Mouse (Mus musculus) ovary, postnatal 36 days (tissue): ENCODE measurements around the gene Sf3b3.
"Not testable (repeated sequence)": the region's sequence is repeated elsewhere in the genome, so short reads cannot be mapped to it uniquely, and the experiment has no call there.

Experiments used
- DNase-seq: peaks from one replicate; pipeline ENCODE4 v3.0.0; 2022; ENCODE audit warnings: low spot score, mixed read lengths

Sf3b3 gene

DNA sequence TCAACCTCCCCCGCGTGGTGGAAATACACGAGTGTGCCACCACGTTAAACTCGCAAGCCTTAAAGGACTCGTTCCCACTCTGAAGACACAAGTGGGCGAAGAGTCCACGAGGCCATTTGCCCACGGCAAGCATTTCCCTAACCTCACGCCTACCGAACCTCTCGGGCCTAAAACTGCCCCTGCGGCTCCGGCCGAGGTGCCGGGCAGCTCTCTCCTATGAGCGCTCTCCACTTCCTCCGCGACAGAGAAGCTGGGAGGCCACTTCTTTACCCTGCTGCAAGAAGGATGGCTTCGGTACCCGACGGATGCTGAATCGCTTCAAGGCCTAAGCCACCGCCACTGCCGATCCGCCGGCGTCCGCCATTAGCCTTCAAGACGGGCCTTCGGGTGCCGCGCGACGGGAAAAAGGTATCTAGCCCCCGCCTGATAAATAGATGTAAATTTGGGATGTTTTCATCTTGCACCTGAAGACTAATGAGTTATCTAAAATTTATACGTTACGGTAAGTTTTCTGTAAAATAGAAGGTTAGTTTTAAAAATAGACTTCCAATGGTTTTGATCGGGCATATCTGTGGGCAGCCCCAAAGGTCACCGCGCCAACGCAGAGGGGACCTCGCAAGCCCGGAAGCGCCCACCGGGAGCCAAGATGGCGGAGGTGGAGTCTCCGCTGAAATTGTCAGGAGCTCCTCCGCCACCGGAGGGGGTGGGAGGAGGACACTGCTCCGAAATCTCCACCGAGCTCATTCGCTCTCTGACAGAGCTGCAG, at the start of gene Sf3b3, which contains the start of gene Cog4:
Gene Sf3b3 (minus strand): TSS at position 383 of the 766 bp plus-strand sequence.
Gene Cog4 (plus strand): TSS at position 196 of the 766 bp plus-strand sequence.
- peak; percentile 81 for DNase-seq

DNA sequence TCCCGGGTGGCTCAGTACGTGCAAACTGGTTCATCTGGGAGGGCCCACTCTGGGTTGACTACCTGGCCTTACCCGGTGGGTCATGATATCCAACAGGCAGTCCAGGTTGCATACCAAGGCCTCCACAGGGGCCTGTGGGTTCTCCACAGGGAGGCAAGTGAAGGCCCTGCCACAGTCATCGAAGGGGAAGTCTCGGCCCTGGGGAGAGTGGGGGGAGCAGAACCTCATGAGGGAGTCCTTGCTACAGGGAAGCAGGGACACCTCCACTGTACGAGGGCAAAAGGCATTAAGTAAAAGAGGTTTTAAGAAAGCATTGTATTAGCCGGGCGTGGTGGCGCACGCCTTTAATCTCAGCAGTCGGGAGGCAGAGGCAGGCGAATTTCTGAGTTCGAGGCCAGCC, 49.2 kb upstream of the Sf3b3 start:
- DNase-seq, result no peak

DNA sequence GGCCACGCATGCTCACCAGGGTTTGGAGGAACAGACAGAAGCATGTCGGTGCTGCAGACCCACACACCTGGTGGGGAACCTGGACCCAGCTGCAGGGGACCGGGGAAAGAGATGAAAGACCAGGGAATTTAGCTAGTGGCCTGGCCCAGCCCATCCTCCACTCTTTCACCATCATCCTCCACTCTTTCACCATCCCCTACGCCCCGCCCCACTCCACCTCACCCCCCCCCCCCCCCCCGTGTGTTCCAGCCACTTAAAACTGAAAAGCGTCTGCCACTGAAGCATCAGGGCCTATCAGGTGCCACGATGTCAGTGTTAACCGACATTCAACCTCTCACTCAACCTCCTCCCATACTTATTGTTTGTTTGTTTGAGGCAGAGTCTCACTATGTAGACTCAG, 48.7 kb upstream of the Sf3b3 start:
- DNase-seq, result no peak

DNA sequence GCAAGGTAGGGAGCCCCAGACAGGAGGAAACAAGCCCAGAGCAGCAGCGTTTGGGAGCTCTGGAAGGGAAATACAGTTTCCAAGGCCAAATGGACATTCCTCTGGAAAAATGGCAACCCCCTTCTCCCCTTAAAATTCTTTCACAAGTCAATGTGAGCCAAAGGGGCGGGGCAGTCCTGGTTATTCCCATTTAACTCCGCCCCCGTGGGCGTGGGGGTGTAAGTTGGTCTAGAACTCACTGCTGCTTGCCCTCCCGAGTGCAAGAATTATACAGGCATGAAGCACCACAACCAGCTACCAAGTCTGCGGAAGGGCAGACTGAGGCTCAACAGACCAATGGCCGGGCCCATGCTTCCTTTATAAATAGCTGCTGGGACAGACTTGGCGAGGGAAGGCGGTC, 48.3 kb upstream of the Sf3b3 start:
- no peak for DNase-seq

DNA sequence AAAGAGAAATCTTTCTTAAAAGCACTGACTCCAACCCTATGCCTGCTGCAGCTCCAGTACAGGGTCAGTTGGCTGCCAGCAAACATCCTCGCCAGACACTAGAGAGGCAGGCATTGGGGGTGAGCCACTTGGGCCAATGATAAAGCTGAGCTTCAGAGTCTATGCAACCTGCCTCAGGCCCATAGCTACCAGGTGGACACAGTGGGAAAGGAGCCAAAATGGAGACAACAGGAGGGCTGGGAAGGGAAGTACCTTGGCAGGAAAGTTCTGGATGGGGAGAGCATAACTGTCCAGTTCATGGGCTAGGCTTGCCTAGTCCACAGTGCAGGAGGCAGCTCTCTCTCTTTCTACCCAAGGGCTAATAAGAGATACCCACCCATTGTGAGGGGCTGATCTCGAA, 46.3 kb upstream of the Sf3b3 start:
- DNase-seq, result no peak

DNA sequence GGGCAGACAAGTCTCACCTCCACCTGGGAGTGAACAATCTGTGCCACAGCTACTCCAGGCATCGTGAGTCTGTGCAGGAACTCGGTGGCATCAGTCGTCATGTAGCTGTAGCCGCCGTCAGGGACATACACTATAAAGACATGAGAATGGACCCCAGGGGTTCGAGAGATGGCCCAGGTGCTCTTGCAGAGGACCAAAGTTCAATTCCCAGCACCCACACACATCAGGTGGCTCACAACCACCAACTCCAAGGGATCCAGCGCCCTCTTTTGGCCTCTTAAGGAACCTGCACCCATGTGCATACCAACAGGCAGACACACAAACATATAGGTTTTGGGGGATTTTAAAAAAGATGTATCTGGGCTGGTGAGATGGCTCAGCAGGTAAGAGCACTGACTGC, 45.5 kb upstream of the Sf3b3 start:
- no peak for DNase-seq

DNA sequence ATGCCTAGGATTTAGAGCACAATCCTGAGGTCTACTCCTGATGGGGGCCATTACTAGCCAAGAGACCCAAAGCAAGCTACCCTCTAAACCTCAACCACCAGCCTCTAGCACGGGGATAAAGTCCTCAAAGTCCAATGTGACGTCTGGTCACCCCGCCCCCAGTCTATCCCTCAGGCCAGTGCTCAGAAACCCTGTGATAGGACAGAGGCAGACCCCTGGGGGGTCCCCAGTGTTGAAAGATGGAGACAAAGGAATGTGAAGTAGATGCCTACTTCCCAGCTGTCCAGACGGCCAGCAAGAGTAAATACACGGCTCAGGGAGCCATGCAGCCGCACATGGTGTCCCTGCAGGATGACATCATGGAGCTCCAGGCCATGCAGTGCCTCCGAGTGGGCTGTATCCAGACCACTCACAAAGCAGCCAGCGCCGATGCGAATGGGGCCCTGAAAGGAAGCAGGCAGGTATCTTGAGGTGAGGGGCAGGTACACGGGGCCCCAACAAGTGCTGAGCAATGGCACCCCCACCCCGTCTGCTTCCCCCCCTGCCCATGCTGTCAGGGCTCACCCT, 43.4 kb upstream of the Sf3b3 start:
- no peak for DNase-seq

DNA sequence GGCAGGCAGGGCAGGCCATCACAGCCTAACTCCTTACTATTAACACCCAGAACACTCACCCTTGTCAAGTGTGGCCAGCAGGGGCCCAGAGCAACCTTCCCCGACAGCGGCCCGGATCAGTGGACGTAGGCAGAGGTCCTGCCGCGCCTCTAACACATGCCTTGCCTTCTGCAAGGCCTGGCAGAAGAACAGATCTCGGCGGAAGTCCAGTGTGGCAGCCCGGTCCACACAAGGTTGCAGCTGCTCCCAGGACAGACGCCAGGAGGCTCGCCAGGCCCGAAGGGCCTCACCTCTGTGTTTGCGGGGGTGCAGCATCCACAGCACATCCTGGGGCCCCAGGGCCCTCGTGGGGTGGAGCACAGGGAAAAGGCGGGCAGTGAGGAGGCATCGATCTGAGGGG, 42.3 kb upstream of the Sf3b3 start:
- DNase-seq, result no peak

DNA sequence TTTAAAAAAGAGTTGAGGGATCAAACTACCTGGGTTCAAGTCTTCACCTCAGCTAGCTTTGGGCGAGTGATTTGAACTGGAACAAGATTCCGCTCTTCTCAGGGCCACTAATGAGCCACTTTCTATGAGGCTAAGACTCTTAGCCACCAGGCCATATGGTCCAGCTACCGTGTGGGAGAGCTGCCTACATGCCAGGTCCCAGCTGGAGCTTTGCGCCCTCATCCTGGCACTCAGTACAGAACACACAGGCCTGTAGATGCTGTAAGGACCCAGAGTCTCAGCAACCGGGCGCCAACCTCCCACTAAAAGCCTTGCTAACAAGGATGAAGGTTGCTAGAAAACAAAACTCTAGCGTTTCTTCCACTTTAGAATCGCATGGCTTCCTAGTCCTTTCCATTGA, 41.9 kb upstream of the Sf3b3 start:
- no peak for DNase-seq

DNA sequence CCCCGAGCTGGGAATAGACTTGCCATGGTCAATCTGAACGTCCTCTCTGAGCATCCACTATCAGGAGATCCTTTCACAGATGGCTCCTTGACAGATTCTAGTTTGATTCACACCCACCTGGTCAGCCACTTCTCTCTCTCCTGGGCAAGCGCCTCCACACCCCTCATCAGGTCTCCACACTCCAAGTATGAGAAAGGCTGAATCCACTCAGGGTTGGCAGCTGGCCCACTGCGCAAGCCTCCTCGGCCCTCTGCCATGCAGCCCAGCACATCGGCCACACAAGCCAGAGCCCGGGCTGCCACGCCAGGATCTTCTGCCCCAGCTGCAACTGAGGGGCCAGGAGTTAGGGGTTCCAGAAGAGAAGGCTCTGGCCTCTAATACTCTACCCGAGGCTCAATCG, 41.0 kb upstream of the Sf3b3 start:
- no peak for DNase-seq

DNA sequence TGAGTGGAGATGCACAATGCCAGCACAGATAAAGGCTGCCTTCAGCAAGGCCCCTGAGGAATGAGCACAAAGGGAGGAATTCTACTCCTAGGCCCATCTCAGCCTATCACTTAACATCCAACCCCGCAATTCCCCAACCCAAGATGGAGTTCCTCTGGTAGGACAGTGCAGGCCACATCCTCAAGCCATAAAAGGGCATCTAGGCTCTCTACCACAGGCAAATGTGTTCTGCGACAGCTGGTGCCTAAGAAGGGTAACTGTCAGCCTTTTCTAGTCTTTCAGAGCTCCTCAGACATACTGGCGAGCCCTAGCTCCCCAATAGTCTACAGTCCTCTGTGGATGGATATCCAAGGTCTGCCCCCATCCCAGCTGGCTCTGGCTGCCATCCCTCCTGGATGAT, 40.0 kb upstream of the Sf3b3 start:
- DNase-seq, result no peak

DNA sequence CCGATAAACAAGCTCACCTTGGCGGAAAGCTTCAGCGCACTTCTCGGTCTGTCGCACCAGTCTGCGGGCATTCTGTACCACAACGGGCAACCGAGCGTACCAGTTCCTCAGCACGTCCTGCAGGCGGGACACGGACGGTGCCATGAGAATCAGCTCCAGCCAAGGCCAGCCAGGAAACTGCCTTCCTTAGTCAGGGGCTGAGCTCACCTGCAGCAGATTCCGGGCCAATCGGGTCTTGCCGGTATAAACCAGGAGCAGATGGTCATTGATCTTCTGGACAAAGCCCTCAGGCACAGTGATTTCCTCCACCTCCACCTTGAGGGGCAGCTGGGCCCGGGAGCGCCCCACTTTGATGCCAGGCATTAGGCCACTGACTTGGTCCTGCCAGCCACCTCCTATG, 37.2 kb upstream of the Sf3b3 start:
- DNase-seq, result no peak

DNA sequence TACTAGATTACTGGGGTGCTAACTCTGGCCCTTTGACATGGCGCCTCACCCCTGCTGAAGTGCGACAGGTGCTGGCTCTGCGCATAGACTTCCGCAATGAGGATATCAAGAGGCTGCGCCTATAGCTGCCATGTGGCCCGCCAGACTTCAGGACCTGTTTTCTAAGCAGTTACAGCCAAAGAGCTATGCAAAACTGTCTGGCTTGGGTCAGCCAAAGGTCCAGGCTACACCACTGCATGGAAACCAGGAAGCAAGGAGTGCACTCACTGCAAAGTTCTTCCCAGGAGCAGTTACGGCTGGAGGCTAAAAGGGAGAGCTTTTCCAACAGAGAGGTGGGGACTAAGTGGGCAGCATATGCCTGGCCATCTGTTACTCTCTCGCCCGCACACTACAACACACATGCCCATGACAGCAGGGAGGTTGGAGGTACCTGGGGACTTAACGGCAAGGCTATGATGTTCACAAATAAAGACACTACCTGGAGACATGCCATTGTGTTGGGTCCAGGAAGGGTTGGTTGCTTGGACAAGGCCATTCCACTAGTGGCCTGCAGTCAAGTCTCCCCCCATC, 35.2 kb upstream of the Sf3b3 start:
- DNase-seq, result no peak

DNA sequence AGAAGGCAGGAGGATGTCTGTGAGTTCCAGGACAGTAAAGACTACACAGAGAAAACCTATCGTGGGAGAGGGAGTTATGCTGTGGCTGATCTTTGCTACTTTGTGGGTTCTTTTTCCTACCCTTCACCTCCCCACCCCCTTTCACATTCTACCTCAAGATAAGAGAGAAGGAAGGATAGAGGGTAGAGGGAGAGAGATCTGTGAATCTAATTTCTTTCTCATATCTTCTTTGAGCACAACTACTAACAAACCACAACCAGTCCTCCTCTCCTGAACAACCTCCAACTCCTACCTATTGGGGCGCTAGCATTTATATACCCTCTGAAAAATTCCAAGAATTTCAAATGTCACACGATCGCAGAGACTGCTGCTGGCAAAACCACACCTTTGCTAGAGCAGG, 31.3 kb upstream of the Sf3b3 start:
- DNase-seq, result no peak

DNA sequence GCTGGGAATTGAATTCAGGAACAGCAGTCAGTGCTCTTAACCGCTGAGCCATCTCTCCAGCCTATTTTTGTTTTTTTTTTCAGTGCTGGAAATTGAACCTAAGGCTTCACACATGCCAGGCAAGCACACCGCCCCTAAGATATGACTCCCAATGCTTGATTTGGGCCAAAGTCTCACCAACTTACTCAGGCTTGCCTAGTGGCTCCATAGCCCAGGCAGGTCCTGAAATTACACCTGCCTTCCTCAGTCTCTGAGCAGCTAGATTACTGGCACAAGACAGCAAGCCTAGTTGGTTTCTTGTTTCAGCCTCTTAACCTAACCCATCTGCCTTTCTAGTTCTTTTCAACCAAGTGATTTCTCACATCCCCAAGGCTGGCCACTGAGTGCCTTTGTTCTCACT, 23.9 kb upstream of the Sf3b3 start:
- no peak for DNase-seq

DNA sequence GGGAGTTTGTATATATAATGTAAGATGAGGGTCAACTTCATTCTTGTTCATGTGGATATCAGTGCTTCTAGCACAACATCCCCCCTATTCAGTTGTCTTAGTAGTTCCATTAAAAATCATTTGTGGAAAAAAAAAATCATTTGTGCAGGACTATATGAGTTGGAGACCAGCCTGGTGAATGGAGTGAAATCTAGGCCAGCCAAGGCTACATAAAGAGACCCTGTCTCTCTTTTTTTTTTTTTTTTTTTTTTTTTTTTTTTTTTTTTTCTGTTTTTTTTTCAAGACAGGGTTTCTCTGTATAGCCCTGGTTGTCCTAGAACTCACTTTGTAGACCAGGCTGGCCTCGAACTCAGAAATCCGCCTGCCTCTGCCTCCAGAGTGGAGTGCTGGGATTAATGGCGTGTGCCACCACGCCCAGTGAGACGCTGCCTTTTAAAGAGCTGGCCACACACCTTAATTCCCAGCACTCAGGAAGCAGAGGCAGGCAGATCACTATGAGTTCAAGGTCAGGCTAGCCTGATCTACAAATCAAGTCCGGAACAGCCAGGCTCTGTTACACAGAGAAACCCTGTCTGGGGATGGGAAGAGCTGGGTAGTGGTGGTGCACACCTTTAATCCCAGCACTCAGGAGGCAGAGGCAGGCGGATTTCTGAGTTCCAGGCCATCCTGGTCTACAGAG, 14.9 kb upstream of the Sf3b3 start:
- DNase-seq, result not testable (repeated sequence)

DNA sequence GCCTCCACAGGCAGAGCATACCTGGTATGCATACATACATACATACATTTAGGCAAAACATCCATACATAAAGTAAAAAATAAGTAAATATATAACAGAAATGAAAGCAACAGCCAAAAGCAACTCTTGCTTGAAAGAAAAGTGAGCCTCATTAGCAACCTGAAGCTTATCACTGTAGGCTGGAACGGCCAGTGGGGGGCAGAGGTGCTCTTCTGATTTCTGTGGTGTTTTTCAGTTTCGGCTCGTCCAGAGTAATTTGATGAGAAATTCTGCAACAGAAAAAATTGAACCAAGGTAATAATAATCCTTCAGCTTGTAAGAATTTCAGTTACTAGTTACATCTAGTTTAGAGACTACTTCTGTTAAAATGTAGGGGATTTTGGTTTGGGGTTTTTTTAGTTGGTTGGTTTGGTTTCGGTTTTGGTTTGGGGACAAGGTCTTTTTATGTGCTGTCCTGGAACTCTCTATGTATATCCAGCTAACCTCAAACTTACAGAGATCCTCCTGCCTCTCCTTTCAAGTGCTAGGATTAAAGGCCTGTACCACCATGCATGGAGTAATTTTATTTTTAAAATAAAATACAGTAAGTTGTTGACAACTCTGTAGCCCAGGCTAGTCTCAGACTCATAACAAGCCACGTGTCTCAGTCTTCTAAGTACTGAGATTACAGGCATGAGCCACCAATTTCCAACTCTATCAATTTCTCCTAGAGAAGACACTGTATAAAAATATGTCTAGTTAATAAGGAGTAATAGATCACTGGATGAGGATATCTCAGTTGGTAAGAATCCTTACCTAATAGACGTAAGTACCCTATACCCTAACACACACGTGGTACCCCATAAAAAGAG, 13.3 kb upstream of the Sf3b3 start:
- DNase-seq, result no peak

DNA sequence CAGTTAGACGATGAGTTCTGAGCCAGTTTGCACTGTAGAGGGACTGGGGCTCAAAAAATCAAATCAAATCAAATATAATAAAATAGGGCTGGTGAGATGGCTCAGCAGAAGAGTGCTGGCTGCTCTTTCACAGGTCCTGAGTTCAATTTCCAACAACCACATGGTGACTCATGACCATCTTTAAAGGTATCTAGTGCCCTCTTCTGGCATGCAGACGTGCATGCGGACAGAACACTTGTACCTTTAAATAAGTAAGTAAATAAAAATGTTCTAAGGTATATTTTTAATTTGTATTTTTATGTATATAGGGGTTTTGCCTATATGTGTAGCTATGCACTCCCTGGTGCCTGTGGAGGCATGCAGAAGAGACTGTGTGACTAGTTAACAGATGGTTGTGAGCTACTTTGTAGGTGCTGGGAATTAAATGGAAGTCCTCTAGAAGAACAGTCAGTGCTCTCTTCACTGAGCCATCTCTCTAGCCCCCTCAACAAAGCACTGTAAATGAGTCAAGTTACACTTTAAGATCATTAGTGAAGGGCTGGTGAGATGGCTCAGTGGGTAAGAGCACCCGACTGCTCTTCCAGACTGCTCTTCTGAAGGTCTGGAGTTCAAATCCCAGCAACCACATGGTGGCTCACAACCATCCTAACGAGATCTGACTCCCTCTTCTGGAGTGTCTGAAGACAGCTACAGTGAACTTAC, 10.3 kb upstream of the Sf3b3 start:
- DNase-seq, result no peak

DNA sequence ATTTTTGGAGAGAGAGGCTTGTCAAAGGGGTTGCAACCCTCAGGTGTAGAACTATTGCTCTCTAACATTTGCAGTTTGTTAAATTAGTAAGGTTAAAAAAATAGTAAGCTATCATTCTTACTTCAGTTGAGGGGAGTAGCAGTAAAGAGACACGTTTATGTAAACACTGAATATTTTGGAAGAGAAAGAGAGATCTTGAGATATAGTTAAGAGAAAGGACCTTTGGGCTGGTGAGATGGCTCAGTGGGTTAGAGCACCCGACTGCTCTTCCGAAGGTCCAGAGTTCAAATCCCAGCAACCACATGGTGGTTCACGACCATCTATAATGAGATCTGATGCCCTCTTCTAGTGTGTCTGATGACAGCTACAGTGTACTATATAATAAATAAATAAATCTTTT, 9.5 kb upstream of the Sf3b3 start:
- not testable (repeated sequence) for DNase-seq

DNA sequence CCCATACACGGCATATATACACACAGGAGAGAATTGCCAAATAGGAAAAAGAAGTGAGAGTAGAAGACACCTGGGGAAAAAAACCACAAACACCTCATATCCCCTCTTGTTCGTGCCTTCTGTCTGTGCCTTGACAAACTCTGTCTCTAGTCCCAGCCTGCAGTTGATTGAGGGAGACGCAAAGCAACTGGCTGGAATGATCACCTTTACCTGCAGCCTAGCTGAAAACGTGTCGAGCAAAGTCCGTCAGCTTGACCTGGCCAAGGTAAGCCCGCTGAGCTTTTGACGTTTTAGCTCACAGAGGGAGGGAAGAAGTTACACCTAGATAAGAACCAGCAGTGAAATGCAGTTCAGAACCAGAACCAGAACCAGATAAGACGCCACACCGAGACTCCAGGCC, 4.6 kb upstream of the Sf3b3 start:
- no peak for DNase-seq
